Mouse (Mus musculus) heart, embryonic 16.5 days (tissue): ENCODE results near the gene Clec12a. TPM values are rescaled to one million over a fixed set of nuclear protein-coding genes. Genes with fewer than 3 reads are reported as not detected.
"Not testable (repeated sequence)": the region's sequence is repeated elsewhere in the genome, so short reads cannot be mapped to it uniquely, and the experiment has no call there.

ENCODE experiments used
- ATAC-seq: fragments of 200-750 bp; cut with Nextera tagmentation; replicated peaks from 2 replicates; pipeline ENCODE4 v1.8.0; 2017; ENCODE audit warnings: moderate number of reproducible peaks; ENCODE audit not compliant: insufficient read depth, low FRiP score; ENCODE audit errors: extremely low read depth
- H3K27ac ChIP-seq: fragments of 300-500 bp; sonication (generic); 2 replicates; pipeline ENCODE4 v1.5.1; 2014; ENCODE audit warnings: mild to moderate bottlenecking, low read length, control low read depth, moderate library complexity
- H3K27me3 ChIP-seq: fragments of 300-500 bp; sonication (generic); 2 replicates; pipeline ENCODE4 v1.6.1; 2014; ENCODE audit warnings: low read length, mixed read lengths; ENCODE audit not compliant: control insufficient read depth, insufficient read depth
- H3K36me3 ChIP-seq: fragments of 300-500 bp; sonication (generic); 2 replicates; pipeline ENCODE4 v1.6.1; 2014; ENCODE audit not compliant: control insufficient read depth, insufficient read depth
- H3K4me1 ChIP-seq: fragments of 300-500 bp; sonication (generic); 2 replicates; pipeline ENCODE4 v1.6.1; 2014; ENCODE audit warnings: low read length, mixed read lengths; ENCODE audit not compliant: control insufficient read depth, insufficient read depth
- H3K4me2 ChIP-seq: fragments of 300-500 bp; sonication (generic); 2 replicates; pipeline ENCODE4 v1.6.1; 2014; ENCODE audit warnings: low read depth, mild to moderate bottlenecking, control low read depth, low read length
- H3K4me3 ChIP-seq: fragments of 300-500 bp; sonication (generic); 2 replicates; pipeline ENCODE4 v1.5.1; 2014; ENCODE audit warnings: mild to moderate bottlenecking, control low read depth, low read length
- H3K9ac ChIP-seq: fragments of 300-500 bp; sonication (generic); 2 replicates; pipeline ENCODE4 v1.6.1; 2014; ENCODE audit warnings: low read length, control low read depth
- H3K9me3 ChIP-seq: fragments of 300-500 bp; sonication (generic); replicated peaks from 2 replicates; pipeline ENCODE4 v1.6.1; 2016; ENCODE audit warnings: low read length; ENCODE audit not compliant: control insufficient read depth
- WGBS: fragments of 180-500 bp; shearing (Covaris S2); extraction: QIAGEN DNeasy Blood & Tissue Kit; methylation state at CpG from one replicate; pipeline ENCODE4 v1.1.7; 2014; 5-methylcytosine and 5-hydroxymethylcytosine counted together
- polyA plus RNA-seq: library from polyadenylated mRNA; unstranded; fragments of >200 nt; fragmentation: Nextera tagmentation; extraction: Ambion mirVana; gene quantifications from 2 replicates; pipeline ENCODE4 v1.2.1, GENCODE M21; 2015

Gene Clec12a
- polyA plus RNA-seq: 1.1 and 1.3 TPM in 2 replicates

GRCm38 (mm10) chr6:129342391-129342790, at the start of gene Clec12a:
Gene Clec12a, plus strand, starts transcription at chr6:129342691.
- not testable (repeated sequence) for H3K9ac ChIP-seq, H3K9me3 ChIP-seq, H3K27me3 ChIP-seq, H3K27ac ChIP-seq, ATAC-seq, H3K4me1 ChIP-seq, H3K4me3 ChIP-seq, H3K36me3 ChIP-seq, H3K4me2 ChIP-seq
- 69% methylated on average over 4 of the region's 4 CpGs for WGBS

- 44% methylated on average over 1 of the region's 1 CpGs for whole genome bisulfite sequencing
- ATAC-seq: no peak
- Histone ChIP-seq H3K9me3 (no peaks in the 10 kb centered on the region), H3K36me3 (no peaks in the 10 kb centered on the region), H3K27ac (no peak overlapping the region), H3K4me3 (no peak overlapping the region), H3K27me3 (no peaks in the 10 kb centered on the region), H3K9ac (no peak overlapping the region), H3K4me1 (no peaks in the 10 kb centered on the region), H3K4me2 (no peak overlapping the region)
Observed at GRCm38 (mm10) chr6:129304180-129304579, 38.3 kb upstream of the Clec12a start.

- 61% methylated on average over 3 of the region's 3 CpGs for WGBS
- H3K9me3 ChIP-seq: no peaks in the 10 kb centered on the region
- ATAC-seq: no peak
- H3K36me3 ChIP-seq: no peaks in the 10 kb centered on the region
- H3K9ac ChIP-seq: no peak overlapping the region
- no peak overlapping the region for H3K27ac ChIP-seq
- no peaks in the 10 kb centered on the region for H3K27me3 ChIP-seq
- H3K4me1 ChIP-seq: no peaks in the 10 kb centered on the region
- H3K4me3 ChIP-seq: no peak overlapping the region
- no peak overlapping the region for H3K4me2 ChIP-seq
Observed at GRCm38 (mm10) chr6:129312499-129312898, 30.0 kb upstream of the Clec12a start.

GRCm38 (mm10) chr6:129314655-129315168, 27.8 kb upstream of the Clec12a start:
- Histone ChIP-seq H3K4me3 (no peak overlapping the region), H3K4me2 (no peak overlapping the region), H3K4me1 (no peaks in the 10 kb centered on the region), H3K9me3 (no peaks in the 10 kb centered on the region), H3K27me3 (no peaks in the 10 kb centered on the region), H3K27ac (no peak overlapping the region), H3K9ac (no peak overlapping the region), H3K36me3 (no peaks in the 10 kb centered on the region)
- no peak for ATAC-seq
- 79% methylated on average over 3 of the region's 3 CpGs for WGBS

- Histone ChIP-seq H3K9ac (no peak overlapping the region), H3K4me2 (no peak overlapping the region), H3K4me3 (no peak overlapping the region), H3K4me1 (no peaks in the 10 kb centered on the region), H3K27me3 (no peaks in the 10 kb centered on the region), H3K36me3 (no peaks in the 10 kb centered on the region), H3K9me3 (no peaks in the 10 kb centered on the region), H3K27ac (no peak overlapping the region)
- ATAC-seq: no peak
- 58% methylated on average over 1 of the region's 1 CpGs for WGBS
Observed at GRCm38 (mm10) chr6:129315698-129316097, 26.8 kb upstream of the Clec12a start.

GRCm38 (mm10) chr6:129316463-129316862, 26.0 kb upstream of the Clec12a start:
- H3K9me3 ChIP-seq: no peaks in the 10 kb centered on the region
- H3K4me1 ChIP-seq: no peaks in the 10 kb centered on the region
- H3K27ac ChIP-seq: no peak overlapping the region
- no peak overlapping the region for H3K4me2 ChIP-seq
- H3K36me3 ChIP-seq: no peaks in the 10 kb centered on the region
- no peak overlapping the region for H3K9ac ChIP-seq
- no peaks in the 10 kb centered on the region for H3K27me3 ChIP-seq
- no peak overlapping the region for H3K4me3 ChIP-seq
- ATAC-seq: no peak
- 69% methylated on average over 2 of the region's 2 CpGs for WGBS

GRCm38 (mm10) chr6:129318395-129318794, 24.1 kb upstream of the Clec12a start:
- 44% methylated on average over 1 of the region's 1 CpGs for WGBS
- Histone ChIP-seq H3K4me2 (no peak overlapping the region), H3K4me3 (no peak overlapping the region)

GRCm38 (mm10) chr6:129319331-129319730, 23.2 kb upstream of the Clec12a start:
- no peak for ATAC-seq
- H3K36me3 ChIP-seq: no peaks in the 10 kb centered on the region
- no peak overlapping the region for H3K27ac ChIP-seq
- no peaks in the 10 kb centered on the region for H3K9me3 ChIP-seq
- WGBS: 63% methylated on average over 4 of the region's 4 CpGs
- no peak overlapping the region for H3K9ac ChIP-seq
- no peak overlapping the region for H3K4me2 ChIP-seq
- H3K27me3 ChIP-seq: no peaks in the 10 kb centered on the region
- no peaks in the 10 kb centered on the region for H3K4me1 ChIP-seq
- no peak overlapping the region for H3K4me3 ChIP-seq

More at GRCm38 (mm10) chr6:129318395-129318794, 24.1 kb upstream of the Clec12a start:
- no peaks in the 10 kb centered on the region for H3K9me3 ChIP-seq
- H3K36me3 ChIP-seq: no peaks in the 10 kb centered on the region
- no peaks in the 10 kb centered on the region for H3K4me1 ChIP-seq
- no peak for ATAC-seq
- no peak overlapping the region for H3K27ac ChIP-seq
- no peaks in the 10 kb centered on the region for H3K27me3 ChIP-seq
- no peak overlapping the region for H3K9ac ChIP-seq

- Histone ChIP-seq H3K4me3 (no peak overlapping the region), H3K27me3 (no peaks in the 10 kb centered on the region), H3K9ac (no peak overlapping the region), H3K36me3 (no peaks in the 10 kb centered on the region), H3K4me2 (no peak overlapping the region), H3K9me3 (no peaks in the 10 kb centered on the region), H3K27ac (no peak overlapping the region), H3K4me1 (no peaks in the 10 kb centered on the region)
- no peak for ATAC-seq
- WGBS: 56% methylated on average over 1 of the region's 1 CpGs
Observed at GRCm38 (mm10) chr6:129326016-129326415, 16.5 kb upstream of the Clec12a start.
